Mouse (Mus musculus) hindbrain, embryonic 12.5 days (tissue): ENCODE results near the gene Runx3. TPM values are rescaled to one million over a fixed set of nuclear protein-coding genes. Genes with fewer than 3 reads are reported as not detected.
A peak's percentile ranks its signal among the peaks of the same experiment; 100 is the strongest.

Experiments
- ATAC-seq: fragments of 200-750 bp; cut with Nextera tagmentation; 2 replicates; pipeline ENCODE4 v1.8.0; 2017; ENCODE audit warnings: moderate TSS enrichment; ENCODE audit not compliant: low FRiP score
- H3K27ac ChIP-seq: fragments of 300-500 bp; sonication (generic); 2 replicates; pipeline ENCODE4 v1.5.1; 2016; ENCODE audit warnings: mild to moderate bottlenecking
- H3K27me3 ChIP-seq: fragments of 300-500 bp; sonication (generic); 2 replicates; pipeline ENCODE4 v1.6.1; 2016; ENCODE audit warnings: mild to moderate bottlenecking
- H3K36me3 ChIP-seq: fragments of 300-500 bp; sonication (generic); 2 replicates; pipeline ENCODE4 v1.6.1; 2016; ENCODE audit warnings: mild to moderate bottlenecking
- H3K4me1 ChIP-seq: fragments of 300-500 bp; sonication (generic); 2 replicates; pipeline ENCODE4 v1.6.1; 2016
- H3K4me2 ChIP-seq: fragments of 300-500 bp; sonication (generic); replicated peaks from 2 replicates; pipeline ENCODE4 v1.6.1; 2016; ENCODE audit warnings: mild to moderate bottlenecking
- H3K4me3 ChIP-seq: fragments of 300-500 bp; sonication (generic); 2 replicates; pipeline ENCODE4 v1.5.1; 2016; ENCODE audit warnings: mild to moderate bottlenecking
- H3K9ac ChIP-seq: fragments of 300-500 bp; sonication (generic); 2 replicates; pipeline ENCODE4 v1.6.1; 2016; ENCODE audit warnings: mild to moderate bottlenecking, moderate library complexity
- H3K9me3 ChIP-seq: fragments of 300-500 bp; sonication (generic); replicated peaks from 2 replicates; pipeline ENCODE4 v1.6.1; 2016; ENCODE audit warnings: mild to moderate bottlenecking
- WGBS: fragments of 180-500 bp; shearing (Covaris S2); methylation state at CpG from one replicate; pipeline ENCODE4 v1.1.7; 2016; 5-methylcytosine and 5-hydroxymethylcytosine counted together
- polyA plus RNA-seq: library from polyadenylated mRNA; unstranded; fragments of >200 nt; fragmentation: Nextera tagmentation; extraction: Ambion mirVana; gene quantifications from 2 replicates; pipeline ENCODE4 v1.2.1, GENCODE M21; 2016

Runx3 gene
- polyA plus RNA-seq, 1 experiment from 2014 or later: 0.19 TPM

DNA sequence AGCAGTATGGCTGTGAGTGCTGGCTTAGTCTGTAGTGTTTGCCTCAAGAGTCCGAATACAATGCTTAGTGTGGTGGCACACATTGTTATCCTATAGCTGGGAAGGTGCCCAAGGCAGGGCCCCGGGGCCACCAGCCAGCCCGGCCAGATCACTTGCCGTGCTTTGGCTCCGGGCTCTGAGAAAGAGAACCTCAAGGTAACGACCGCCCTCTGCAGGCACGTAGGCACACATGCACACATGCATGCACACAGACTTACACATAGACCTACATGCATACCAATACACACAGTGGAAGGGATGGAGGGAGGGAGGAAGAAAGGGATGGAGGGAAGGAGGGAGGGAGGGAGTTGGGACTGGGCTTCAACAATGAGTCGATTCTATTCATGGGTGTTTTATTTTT, 2.6 kb upstream of the Runx3 start:
- Histone ChIP-seq H3K4me2 (no peak overlapping the region), H3K27ac (no peak overlapping the region), H3K4me3 (no peak overlapping the region), H3K4me1 (no peaks in the 10 kb centered on the region), H3K36me3 (no peaks in the 10 kb centered on the region), H3K27me3 (no peaks in the 10 kb centered on the region), H3K9ac (no peak overlapping the region), H3K9me3 (no peaks in the 10 kb centered on the region)
- 98% methylated on average over 9 of the region's 9 CpGs for whole genome bisulfite sequencing
- ATAC-seq: no peak

DNA sequence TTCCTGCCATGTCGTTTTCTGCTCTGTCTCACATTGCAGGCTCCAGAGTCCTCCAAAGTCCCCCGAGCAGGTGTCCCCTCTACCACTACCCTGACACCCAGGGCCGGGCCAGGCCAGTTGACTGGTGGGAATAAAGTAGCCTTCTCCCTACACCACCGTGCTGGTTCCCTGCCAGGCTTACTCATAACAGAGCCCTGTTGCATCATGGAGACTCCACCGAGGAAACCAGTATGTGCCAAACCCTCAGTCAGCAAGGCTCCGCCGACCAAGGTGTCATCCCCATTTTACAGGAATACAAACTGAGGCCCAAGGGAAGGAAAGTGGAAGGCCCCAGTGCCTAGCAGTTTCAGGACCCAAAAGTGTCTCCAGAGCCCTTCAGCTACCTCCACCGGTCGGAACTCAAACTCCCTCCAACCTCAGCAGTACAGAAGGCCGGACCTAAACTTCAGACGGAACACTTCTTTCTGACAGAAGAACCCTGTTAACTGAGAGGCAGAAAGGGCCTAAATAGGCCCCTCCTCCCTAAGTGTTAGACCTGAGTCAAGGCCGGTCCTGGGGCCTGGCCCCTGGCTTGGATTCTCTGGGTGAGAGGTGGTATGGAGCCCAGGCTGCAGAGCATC, 1.5 kb upstream of the Runx3 start:
- no peak overlapping the region for H3K4me3 ChIP-seq
- H3K9me3 ChIP-seq: no peaks in the 10 kb centered on the region
- 92% methylated on average over 12 of the region's 12 CpGs for WGBS
- ATAC-seq: no peak
- H3K4me2 ChIP-seq: no peak overlapping the region
- H3K4me1 ChIP-seq: no peaks in the 10 kb centered on the region
- H3K9ac ChIP-seq: no peak overlapping the region
- no peak overlapping the region for H3K27ac ChIP-seq
- H3K27me3 ChIP-seq: no peaks in the 10 kb centered on the region
- no peaks in the 10 kb centered on the region for H3K36me3 ChIP-seq

DNA sequence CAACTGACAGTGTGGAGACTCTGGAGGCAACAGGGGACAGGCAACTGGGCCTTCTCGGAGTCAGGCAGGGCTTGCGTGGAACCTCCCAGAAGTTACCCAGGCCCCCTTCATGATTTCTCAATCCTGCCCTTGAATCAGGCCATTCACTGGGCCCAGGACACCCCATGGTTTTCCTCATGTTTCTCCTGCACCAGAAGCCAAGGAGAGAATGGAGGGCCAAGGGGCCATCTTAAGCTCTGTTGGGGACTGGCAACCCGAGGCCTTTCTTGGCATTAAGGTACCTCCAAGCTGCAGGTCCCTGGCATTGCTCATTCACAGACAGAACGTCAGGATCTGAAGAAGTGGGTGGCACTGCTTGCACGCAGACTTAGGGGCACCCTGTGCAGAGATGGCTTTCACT, 3.3 kb downstream of the Runx3 start:
- Histone ChIP-seq H3K4me3 (no peak overlapping the region), H3K9me3 (no peaks in the 10 kb centered on the region), H3K36me3 (no peaks in the 10 kb centered on the region), H3K4me2 (no peak overlapping the region), H3K9ac (no peak overlapping the region), H3K27ac (no peak overlapping the region), H3K4me1 (peaks cover 2% of the 10 kb centered on the region), H3K27me3 (peaks cover 12% of the 10 kb centered on the region)
- 77% methylated on average over 5 of the region's 5 CpGs for WGBS
- ATAC-seq: no peak

DNA sequence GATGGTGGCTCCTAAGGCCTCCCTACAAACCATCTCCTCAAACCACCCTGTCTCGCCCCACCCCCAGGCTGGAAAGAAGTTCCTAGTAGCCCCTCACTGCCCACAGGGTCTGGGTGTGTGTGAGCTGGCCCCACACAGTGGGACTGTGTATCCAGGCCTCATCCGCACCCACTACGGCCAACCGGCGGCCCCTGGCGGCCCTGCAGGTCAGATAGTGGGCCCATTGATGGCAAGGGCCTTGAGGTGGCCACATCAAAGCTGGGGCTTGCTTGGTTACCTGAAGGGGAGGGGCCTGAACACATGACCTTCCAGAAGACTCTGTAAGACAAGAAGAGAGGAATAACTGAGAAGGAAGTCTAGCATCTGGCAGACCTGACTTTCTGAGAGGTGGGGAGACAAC, 4.3 kb downstream of the Runx3 start:
- H3K4me3 ChIP-seq: no peak overlapping the region
- H3K27me3 ChIP-seq: peaks cover 20% of the 10 kb centered on the region
- no peak for ATAC-seq
- no peaks in the 10 kb centered on the region for H3K9me3 ChIP-seq
- WGBS: 87% methylated on average over 6 of the region's 6 CpGs
- no peaks in the 10 kb centered on the region for H3K36me3 ChIP-seq
- no peak overlapping the region for H3K9ac ChIP-seq
- peaks cover 8% of the 10 kb centered on the region for H3K4me1 ChIP-seq
- H3K27ac ChIP-seq: no peak overlapping the region
- H3K4me2 ChIP-seq: no peak overlapping the region

DNA sequence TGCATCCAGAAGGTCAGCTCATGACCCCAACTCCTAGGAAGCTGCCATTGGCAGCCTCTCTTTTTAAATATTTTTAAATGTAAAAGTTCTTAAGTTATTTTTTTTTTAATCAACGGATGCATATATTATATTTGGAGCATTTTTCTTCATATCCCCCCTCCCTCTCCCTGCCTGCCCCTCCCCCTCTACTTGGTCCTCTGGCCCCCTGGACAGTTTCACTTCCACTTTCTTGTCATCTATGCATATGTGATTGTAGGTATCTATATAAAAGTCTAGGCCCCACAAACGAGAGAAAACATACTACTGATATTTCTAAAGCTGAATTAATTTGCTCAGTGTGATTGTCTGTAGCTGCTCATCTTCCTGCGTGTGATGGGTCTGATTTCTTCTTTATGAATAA, 4.7 kb downstream of the Runx3 start:
- peaks cover 24% of the 10 kb centered on the region for H3K27me3 ChIP-seq
- H3K36me3 ChIP-seq: no peaks in the 10 kb centered on the region
- no peak overlapping the region for H3K4me2 ChIP-seq
- H3K27ac ChIP-seq: no peak overlapping the region
- H3K9me3 ChIP-seq: no peaks in the 10 kb centered on the region
- 78% methylated on average over 3 of the region's 3 CpGs for WGBS
- H3K9ac ChIP-seq: no peak overlapping the region
- ATAC-seq: no peak
- H3K4me3 ChIP-seq: no peak overlapping the region
- peaks cover 8% of the 10 kb centered on the region for H3K4me1 ChIP-seq

DNA sequence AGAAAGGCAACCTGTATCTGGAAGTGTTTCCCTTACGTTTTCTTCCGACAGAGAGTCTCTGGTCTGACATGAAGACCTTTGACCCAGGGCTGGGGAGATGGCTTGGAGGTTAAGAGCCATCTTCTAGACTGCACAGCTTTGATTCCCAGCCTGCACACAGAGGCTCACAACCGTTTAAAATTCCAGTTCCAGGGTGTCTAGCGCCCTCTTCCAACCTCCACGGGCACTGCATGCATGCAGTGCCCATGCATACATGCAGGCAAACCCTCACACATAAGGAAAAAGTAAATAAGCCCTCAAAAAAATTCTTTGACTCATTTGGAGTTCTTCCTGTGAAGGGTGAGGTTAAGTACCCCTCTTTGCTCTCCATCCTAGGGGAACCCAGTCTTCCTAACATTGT, 5.9 kb downstream of the Runx3 start:
- Histone ChIP-seq H3K27ac (no peak overlapping the region), H3K36me3 (no peaks in the 10 kb centered on the region), H3K9me3 (no peaks in the 10 kb centered on the region), H3K4me2 (no peak overlapping the region), H3K27me3 (peaks cover 35% of the 10 kb centered on the region), H3K4me1 (peaks cover 8% of the 10 kb centered on the region), H3K4me3 (no peak overlapping the region), H3K9ac (no peak overlapping the region)
- ATAC-seq: no peak
- 63% methylated on average over 5 of the region's 5 CpGs for WGBS

DNA sequence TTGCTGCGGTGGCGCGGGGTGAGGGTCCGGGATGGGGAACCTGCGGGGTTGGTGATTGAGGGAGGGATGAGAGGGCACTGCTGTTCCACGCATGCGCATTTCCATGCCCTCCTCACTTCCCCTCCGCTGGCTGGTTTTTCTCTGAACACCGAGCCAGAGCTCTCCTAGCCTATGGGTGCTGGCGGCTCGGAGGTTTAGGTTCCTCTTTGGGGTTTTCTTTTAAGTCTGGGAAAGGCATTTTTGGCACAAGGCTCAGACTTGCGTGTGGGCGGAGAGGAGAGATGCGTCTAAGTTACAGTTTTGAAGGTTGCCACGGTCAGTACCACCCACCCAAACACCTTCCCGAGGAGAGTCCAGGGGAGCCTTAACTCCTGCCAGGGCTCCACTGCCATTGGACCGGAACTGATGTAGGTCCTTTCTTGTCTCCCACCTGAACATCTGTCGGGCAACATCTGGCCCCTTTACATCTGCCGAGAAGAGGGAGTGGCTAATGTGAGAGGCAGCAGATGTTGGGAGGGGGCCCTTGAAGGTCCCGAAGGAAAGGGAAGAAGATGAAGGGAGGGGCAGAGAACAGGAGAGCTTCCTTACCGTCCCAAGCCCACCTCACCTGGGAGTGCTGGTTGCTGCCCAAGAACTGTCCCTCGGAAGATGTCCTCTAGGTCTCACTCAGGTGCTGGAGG, 8.5 kb downstream of the Runx3 start:
- 20% methylated on average over 22 of the region's 22 CpGs for WGBS
- no peak for ATAC-seq

DNA sequence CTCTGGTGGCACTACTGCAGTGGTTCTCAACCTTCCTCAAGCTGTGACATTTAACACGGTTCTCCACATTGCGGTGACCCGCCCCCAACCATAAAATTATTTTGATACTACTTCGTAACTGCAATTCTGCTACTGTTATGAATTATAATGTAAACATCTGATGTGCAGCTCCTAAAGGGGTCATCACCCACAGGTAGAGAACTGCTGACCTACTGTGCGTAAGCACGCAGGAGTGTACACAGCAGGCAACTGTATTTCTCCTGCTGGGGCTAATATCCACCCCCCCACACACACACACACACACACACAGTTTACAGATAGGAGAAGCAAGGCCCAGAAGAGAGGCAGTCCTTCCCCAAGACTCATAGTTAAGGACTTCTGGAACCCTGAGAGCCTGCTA, 9.7 kb downstream of the Runx3 start:
- WGBS: 88% methylated on average over 6 of the region's 6 CpGs
- Histone ChIP-seq H3K9ac (no peak overlapping the region), H3K4me3 (no peak overlapping the region), H3K27ac (no peak overlapping the region), H3K36me3 (no peaks in the 10 kb centered on the region), H3K4me2 (no peak overlapping the region), H3K4me1 (peaks cover 8% of the 10 kb centered on the region), H3K9me3 (no peaks in the 10 kb centered on the region), H3K27me3 (peaks cover 35% of the 10 kb centered on the region)
- ATAC-seq: no peak

More for the DNA sequence above, 8.5 kb downstream of the Runx3 start:
- Histone ChIP-seq H3K36me3 (no peaks in the 10 kb centered on the region), H3K4me3 (peak overlapping the region; percentile 21), H3K9ac (peak overlapping the region; percentile 35; the same call in 1 of the 2 replicates), H3K4me1 (peaks cover 8% of the 10 kb centered on the region), H3K27ac (no peak overlapping the region), H3K4me2 (peak overlapping the region; percentile 52), H3K27me3 (peaks cover 35% of the 10 kb centered on the region), H3K9me3 (no peaks in the 10 kb centered on the region)

DNA sequence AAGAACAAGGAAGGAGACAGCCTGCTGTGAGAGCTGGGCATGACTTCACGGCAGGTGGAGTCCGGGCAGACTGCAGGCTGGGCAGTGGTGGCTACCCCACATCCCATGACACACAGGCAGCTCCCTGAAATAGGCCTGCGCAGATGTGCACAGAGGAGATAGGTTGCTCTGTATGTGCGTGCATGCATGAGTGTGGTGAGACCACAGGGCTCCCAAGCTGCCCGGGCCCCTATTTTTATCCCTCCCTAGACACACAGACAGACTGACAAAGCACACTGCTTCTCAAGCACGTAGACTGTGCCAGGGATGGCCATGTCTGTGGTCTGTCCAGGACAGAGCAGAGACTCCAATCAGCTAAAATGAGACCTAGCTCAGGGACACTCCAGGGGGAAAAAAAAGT, 10.7 kb downstream of the Runx3 start:
- Histone ChIP-seq H3K9ac (no peak overlapping the region), H3K9me3 (no peaks in the 10 kb centered on the region), H3K36me3 (no peaks in the 10 kb centered on the region), H3K27me3 (peaks cover 36% of the 10 kb centered on the region), H3K4me1 (peaks cover 15% of the 10 kb centered on the region), H3K4me3 (no peak overlapping the region), H3K27ac (no peak overlapping the region), H3K4me2 (no peak overlapping the region)
- WGBS: 77% methylated on average over 6 of the region's 6 CpGs
- no peak for ATAC-seq

DNA sequence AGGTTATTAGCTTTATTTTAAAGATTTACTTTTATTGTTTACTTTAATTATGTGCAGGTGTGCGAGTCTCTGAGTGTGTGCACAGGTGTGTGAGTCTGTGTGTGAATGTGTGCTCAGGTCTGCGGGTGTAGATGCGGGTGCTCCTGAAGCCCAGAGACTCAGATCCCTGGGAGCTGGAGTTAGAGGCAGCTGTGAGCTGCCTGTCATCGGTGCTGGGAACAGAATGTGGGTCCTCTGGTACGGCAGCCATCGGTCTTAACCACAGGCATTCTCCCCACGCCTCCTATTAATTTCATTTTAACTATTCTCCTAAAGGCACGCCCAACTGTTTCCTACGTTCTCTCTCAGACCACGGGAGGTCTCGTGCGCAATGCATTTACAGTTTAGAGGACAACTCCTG, 12.3 kb downstream of the Runx3 start:
- ATAC-seq: no peak
- H3K9ac ChIP-seq: no peak overlapping the region
- WGBS: 90% methylated on average over 12 of the region's 12 CpGs
- H3K9me3 ChIP-seq: no peaks in the 10 kb centered on the region
- peaks cover 38% of the 10 kb centered on the region for H3K27me3 ChIP-seq
- H3K36me3 ChIP-seq: no peaks in the 10 kb centered on the region
- no peak overlapping the region for H3K27ac ChIP-seq
- H3K4me1 ChIP-seq: peaks cover 20% of the 10 kb centered on the region
- no peak overlapping the region for H3K4me3 ChIP-seq
- no peak overlapping the region for H3K4me2 ChIP-seq

DNA sequence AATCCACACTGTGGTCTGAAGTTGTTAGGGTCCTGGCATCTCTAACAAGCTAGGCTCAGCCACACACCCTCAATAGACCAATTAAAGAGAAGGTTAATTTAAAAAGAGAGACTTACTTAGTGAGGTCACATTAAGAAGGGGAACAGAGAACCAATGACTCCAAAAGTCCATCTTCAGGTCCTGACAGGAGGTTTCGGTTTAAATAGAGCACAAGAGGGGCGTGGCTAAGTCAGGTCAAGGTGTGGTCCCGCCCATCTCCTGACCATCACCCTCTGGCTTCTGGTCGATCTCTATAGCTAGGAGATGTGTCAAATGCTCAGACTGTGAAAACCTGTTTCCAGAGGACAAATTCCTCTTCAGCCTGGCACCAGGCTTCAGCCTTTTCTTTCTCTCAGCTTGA, 13.3 kb downstream of the Runx3 start:
- H3K9me3 ChIP-seq: no peaks in the 10 kb centered on the region
- no peak overlapping the region for H3K4me3 ChIP-seq
- peaks cover 18% of the 10 kb centered on the region for H3K4me1 ChIP-seq
- no peak overlapping the region for H3K4me2 ChIP-seq
- no peak overlapping the region for H3K27ac ChIP-seq
- peaks cover 42% of the 10 kb centered on the region for H3K27me3 ChIP-seq
- ATAC-seq: no peak
- H3K36me3 ChIP-seq: no peaks in the 10 kb centered on the region
- 60% methylated on average over 4 of the region's 4 CpGs for WGBS
- no peak overlapping the region for H3K9ac ChIP-seq

DNA sequence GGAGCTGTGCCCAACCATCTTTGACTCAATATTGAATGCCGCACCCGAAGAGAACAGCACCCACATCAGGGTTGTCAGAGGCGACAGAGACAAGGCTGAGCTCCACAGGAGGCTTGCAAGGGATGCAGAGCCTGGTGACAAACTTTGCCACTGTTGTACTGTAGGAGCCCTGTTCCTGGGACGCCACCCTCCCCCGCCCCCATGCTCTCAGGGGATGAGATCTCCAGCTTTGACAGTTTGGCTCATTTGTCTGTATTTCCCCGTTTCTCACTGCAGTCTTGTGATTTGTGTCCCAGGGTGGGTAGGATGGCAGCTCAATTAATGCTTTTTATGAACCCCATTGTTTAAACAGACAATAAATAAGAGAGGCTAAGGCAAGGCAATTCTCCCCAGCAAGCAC, 14.9 kb downstream of the Runx3 start:
- Histone ChIP-seq H3K27me3 (peaks cover 44% of the 10 kb centered on the region), H3K9ac (no peak overlapping the region)
- ATAC-seq: no peak

DNA sequence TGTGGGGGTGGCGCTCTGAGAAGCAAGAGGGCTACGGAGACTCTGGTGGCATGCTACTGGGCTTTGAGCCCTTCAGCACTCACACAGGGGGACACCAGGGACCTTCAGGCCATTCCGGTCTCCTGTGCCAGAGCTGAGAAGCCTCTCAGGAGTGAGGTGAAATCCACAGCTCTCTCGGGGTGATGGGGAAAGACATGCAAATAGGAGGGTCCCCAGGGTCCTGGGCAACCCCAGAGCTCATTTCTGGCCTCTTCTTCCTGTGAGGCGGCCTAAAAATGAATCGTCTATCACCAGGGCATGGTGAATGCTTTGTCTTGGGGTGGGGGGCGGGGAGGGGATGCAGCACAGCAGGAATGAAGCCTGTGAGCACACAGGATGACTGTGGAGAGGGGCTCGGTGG, 15.8 kb downstream of the Runx3 start:
- Histone ChIP-seq H3K4me3 (no peak overlapping the region), H3K27ac (no peak overlapping the region), H3K4me2 (no peak overlapping the region), H3K4me1 (peaks cover 17% of the 10 kb centered on the region), H3K9me3 (no peaks in the 10 kb centered on the region), H3K27me3 (peaks cover 45% of the 10 kb centered on the region), H3K9ac (no peak overlapping the region), H3K36me3 (no peaks in the 10 kb centered on the region)
- 53% methylated on average over 8 of the region's 8 CpGs for WGBS
- ATAC-seq: no peak

More for the DNA sequence above, 14.9 kb downstream of the Runx3 start:
- peaks cover 11% of the 10 kb centered on the region for H3K4me1 ChIP-seq
- no peak overlapping the region for H3K4me2 ChIP-seq
- H3K36me3 ChIP-seq: no peaks in the 10 kb centered on the region
- H3K9me3 ChIP-seq: no peaks in the 10 kb centered on the region
- WGBS: 73% methylated on average over 6 of the region's 6 CpGs
- no peak overlapping the region for H3K4me3 ChIP-seq
- no peak overlapping the region for H3K27ac ChIP-seq
